Mouse (Mus musculus) cerebellum, adult 11-12 months (tissue): Measurements from ENCODE around the gene Inpp5b.
A peak's percentile ranks its signal among the peaks of the same experiment; 100 is the strongest.
"Not testable (repeated sequence)": the region's sequence is repeated elsewhere in the genome, so short reads cannot be mapped to it uniquely, and the experiment has no call there.

ENCODE experiments used
- DNase-seq: peaks from one replicate; pipeline ENCODE4 v3.0.0; 2022

Gene Inpp5b

GRCm38 (mm10) chr4:124741376-124742343 lies at the start of gene Inpp5b:
Gene Inpp5b (plus strand): TSS chr4:124741850.
- DNase-seq = peak; percentile 84

GRCm38 (mm10) chr4:124692416-124692861 lies 49.2 kb upstream of the Inpp5b start:
- no peak for DNase-seq

GRCm38 (mm10) chr4:124693135-124693894 lies 48.3 kb upstream of the Inpp5b start, which contains the start of gene Utp11:
Gene Utp11 (minus strand): TSS chr4:124693600.
- peak; percentile 83 for DNase-seq

GRCm38 (mm10) chr4:124694572-124694971 lies 47.1 kb upstream of the Inpp5b start:
- no peak for DNase-seq

GRCm38 (mm10) chr4:124695786-124696516 lies 45.7 kb upstream of the Inpp5b start:
- DNase-seq = no peak

- DNase-seq = no peak
These were observed 41.9 kb upstream of the Inpp5b start for GRCm38 (mm10) chr4:124699791-124700190.

- DNase-seq = no peak
These were observed 41.2 kb upstream of the Inpp5b start, which contains the start of gene Fhl3 for GRCm38 (mm10) chr4:124700248-124700971. Gene Fhl3 (plus strand): TSS chr4:124700701.

- no peak for DNase-seq
These were observed 40.4 kb upstream of the Inpp5b start for GRCm38 (mm10) chr4:124701052-124701845.

- DNase-seq = no peak
These were observed 39.7 kb upstream of the Inpp5b start for GRCm38 (mm10) chr4:124701916-124702315.

GRCm38 (mm10) chr4:124703406-124703805 lies 38.2 kb upstream of the Inpp5b start:
- no peak for DNase-seq

- no peak for DNase-seq
These were observed 37.5 kb upstream of the Inpp5b start for GRCm38 (mm10) chr4:124703881-124704796.

GRCm38 (mm10) chr4:124704797-124705474 lies 36.7 kb upstream of the Inpp5b start:
- DNase-seq = no peak

- DNase-seq = no peak
These were observed 35.9 kb upstream of the Inpp5b start for GRCm38 (mm10) chr4:124705661-124706269.

- DNase-seq = not testable (repeated sequence)
These were observed 34.1 kb upstream of the Inpp5b start for GRCm38 (mm10) chr4:124707381-124708199.

- DNase-seq = not testable (repeated sequence)
These were observed 33.5 kb upstream of the Inpp5b start for GRCm38 (mm10) chr4:124708200-124708517.

- DNase-seq = no peak
These were observed 32.9 kb upstream of the Inpp5b start for GRCm38 (mm10) chr4:124708518-124709477.

- no peak for DNase-seq
These were observed 31.6 kb upstream of the Inpp5b start for GRCm38 (mm10) chr4:124709961-124710446.
